Mouse (Mus musculus) brain, adult 2 months (tissue): Measurements from ENCODE around the gene Nhej1.

Experiments used
- DNase-seq: peaks from one replicate; pipeline ENCODE4 v3.0.0; 2011; ENCODE audit warnings: low read depth, low spot score

Nhej1 gene

GRCm38 (mm10) chr1:75124346-75125321 lies at the start of gene Nhej1:
TSS of gene Nhej1 (minus strand) at chr1:75125200.
- peak; percentile 97 for DNase-seq

GRCm38 (mm10) chr1:75168472-75169464 lies 43.8 kb upstream of the Nhej1 start, which contains the start of gene Zfand2b:
TSS of gene Zfand2b (plus strand) at chr1:75168646.
- peak; percentile 97 for DNase-seq

- DNase-seq, result no peak
These were observed 43.1 kb upstream of the Nhej1 start for GRCm38 (mm10) chr1:75168093-75168471.

- no peak for DNase-seq
These were observed 35.2 kb upstream of the Nhej1 start for GRCm38 (mm10) chr1:75160256-75160617.

- no peak for DNase-seq
These were observed 34.7 kb upstream of the Nhej1 start for GRCm38 (mm10) chr1:75159540-75160255.

- DNase-seq, result no peak
These were observed 34.0 kb upstream of the Nhej1 start for GRCm38 (mm10) chr1:75158990-75159389.

GRCm38 (mm10) chr1:75155837-75156236 lies 30.8 kb upstream of the Nhej1 start:
- DNase-seq, result no peak

- no peak for DNase-seq
These were observed 23.7 kb upstream of the Nhej1 start for GRCm38 (mm10) chr1:75148727-75149126.

- no peak for DNase-seq
These were observed 22.6 kb upstream of the Nhej1 start for GRCm38 (mm10) chr1:75147411-75148135.

GRCm38 (mm10) chr1:75145589-75145988 lies 20.6 kb upstream of the Nhej1 start:
- DNase-seq, result no peak

GRCm38 (mm10) chr1:75142301-75143261 lies 17.6 kb upstream of the Nhej1 start, which contains the start of the genes Cnppd1 and Retreg2:
TSS of gene Cnppd1 (minus strand) at chr1:75142711.
TSS of gene Retreg2 (plus strand) at chr1:75142778.
- DNase-seq, result peak; percentile 98

GRCm38 (mm10) chr1:75141486-75142190 lies 16.6 kb upstream of the Nhej1 start:
- peak; percentile 71 for DNase-seq

GRCm38 (mm10) chr1:75140601-75141190 lies 15.7 kb upstream of the Nhej1 start:
- no peak for DNase-seq

- DNase-seq, result no peak
These were observed 13.4 kb upstream of the Nhej1 start for GRCm38 (mm10) chr1:75138448-75138847.

- no peak for DNase-seq
These were observed 11.7 kb upstream of the Nhej1 start for GRCm38 (mm10) chr1:75136730-75137129.

- DNase-seq, result no peak
These were observed 11.3 kb upstream of the Nhej1 start for GRCm38 (mm10) chr1:75136293-75136692.

GRCm38 (mm10) chr1:75133421-75134207 lies 8.6 kb upstream of the Nhej1 start, which contains the start of gene Slc23a3:
TSS of gene Slc23a3 (minus strand) at chr1:75133890.
- peak; percentile 55 for DNase-seq
